Mouse (Mus musculus) spleen, embryonic (tissue): Measurements from ENCODE around the gene Srek1ip1.

Source experiments
- CTCF ChIA-PET: fragments of 350-600 bp; sonication (Branson Sonifier 250); formaldehyde crosslinking; loops from one replicate; lab custom pipeline; 2022; lab: Charles Lee

Gene Srek1ip1

DNA sequence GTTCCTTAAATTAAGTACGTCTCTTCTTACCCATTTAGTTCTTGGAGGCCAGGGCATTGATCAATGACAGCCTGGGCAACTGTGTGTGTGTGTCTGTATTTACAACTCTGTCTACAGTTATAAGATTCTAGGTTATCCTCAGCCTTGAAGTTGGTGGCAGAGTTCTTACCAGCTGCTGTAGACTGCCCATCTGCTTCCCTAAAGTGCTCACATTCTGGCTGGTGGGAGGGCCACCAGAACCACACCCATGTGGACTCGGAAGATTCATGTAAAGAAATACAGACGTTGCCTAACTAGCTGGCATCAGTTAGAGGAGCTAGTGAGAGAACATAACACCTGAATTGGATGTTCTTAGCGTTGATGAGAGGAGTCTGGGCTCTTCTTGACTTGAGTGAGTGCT lies 49.7 kb downstream of the Srek1ip1 start:
- CTCF ChIA-PET, result no interaction called here

DNA sequence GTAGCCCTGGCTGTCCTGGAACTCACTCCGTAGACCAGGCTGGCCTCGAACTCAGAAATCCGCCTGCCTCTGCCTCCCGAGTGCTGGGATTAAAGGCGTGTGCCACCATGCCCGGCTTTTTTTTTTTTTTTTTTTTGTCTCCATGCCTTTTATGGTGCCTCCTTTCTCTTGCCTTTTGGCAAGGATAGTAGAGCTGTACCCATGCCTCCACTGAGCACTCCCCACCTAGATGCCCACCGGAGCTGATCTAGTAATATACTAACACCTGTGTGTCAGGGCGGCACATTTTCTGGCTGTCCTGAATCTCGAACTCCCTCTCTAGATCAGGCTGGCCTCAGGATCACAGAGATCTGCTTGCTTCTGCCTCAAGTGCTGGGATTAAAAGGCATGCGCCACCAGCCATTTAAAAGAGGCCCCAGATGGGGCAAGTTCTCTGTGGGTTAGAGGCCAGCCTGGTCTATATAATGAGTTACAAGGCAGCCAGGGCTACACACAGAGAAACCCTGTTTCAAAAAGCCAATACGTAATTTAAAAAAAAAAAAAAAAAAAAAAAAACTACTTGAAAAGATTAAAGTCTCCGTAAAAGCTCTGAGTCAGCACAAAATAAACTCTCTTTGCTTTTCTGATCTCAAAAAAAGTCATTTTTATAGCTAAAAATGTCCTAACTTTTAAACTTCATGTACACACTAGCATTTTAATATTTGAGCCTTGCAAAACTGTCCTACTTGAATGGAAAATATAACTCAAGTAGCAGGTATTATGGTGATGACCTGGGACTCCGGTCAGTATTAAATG lies 51.2 kb downstream of the Srek1ip1 start:
- CTCF ChIA-PET, result interaction anchor here (0.6 kb wide), 2 partner anchors 21 to 26 kb away, joined by 5 to 9 read pairs; no protein-coding TSS in a partner anchor

DNA sequence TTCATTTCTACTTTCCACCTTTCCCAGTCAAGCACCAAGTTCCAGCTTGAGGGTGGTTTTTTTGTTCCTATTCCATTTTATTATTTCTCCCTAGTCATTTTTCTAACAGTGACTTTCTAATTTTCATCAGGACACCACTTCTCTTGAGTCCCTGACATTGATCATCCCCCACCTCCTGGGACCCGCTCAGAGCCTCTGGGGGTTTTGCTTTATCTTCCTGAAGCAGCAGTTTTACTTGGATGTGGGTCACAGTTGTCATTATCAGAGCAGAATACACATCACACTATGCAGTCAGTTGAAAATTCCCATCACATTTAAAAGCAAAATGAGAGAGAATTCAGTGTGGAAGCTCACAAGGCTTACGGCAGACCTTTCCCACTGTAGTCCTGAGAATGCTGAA lies 61.4 kb downstream of the Srek1ip1 start:
- CTCF ChIA-PET, result no interaction called here

DNA sequence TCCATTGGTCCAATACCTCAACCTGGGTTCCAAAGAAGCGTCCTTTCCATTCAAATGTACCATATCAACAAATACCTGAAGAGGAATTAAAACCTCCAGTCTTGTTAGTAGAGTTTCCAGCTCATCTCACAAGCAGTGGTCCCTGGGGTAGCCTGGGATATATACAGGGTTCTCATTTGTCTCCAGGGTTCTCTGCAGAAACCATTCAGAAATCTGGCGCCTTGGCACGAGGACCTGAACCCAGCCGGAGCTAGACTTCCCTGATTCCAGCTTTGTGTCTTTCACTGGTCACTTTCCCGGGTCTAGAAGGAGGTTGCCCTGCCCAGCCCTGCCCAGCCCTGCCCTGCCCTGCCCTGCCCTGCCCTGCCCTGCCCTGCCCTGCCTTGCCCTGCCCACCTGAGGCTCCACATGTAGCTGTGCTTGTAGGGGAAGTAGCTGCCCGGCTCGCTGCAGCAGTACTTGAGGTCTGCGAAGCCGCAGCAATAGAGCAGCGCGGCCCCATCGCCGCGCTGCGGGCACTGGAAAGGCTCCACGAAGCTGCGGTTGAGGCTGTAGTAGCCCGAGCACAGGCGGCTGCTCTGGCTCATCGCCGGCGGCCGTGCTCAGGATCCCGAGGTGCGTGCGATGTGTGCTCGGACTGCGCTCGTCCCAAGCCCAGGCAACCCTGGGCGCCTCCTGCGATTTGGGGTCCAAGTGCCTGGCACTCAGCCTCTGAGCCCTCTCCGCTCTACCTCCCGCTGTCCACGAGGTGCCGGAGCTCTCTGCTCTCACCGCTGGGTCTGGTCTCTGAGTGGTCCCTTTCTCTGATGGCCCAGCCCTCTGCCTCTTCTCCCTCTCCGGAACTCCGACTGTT lies 71.1 kb downstream of the Srek1ip1 start, which contains the start of gene Shisal2b:
Gene Shisal2b (minus strand): TSS at position 767 of the 853 bp plus-strand sequence.
- CTCF ChIA-PET, result no interaction called here

DNA sequence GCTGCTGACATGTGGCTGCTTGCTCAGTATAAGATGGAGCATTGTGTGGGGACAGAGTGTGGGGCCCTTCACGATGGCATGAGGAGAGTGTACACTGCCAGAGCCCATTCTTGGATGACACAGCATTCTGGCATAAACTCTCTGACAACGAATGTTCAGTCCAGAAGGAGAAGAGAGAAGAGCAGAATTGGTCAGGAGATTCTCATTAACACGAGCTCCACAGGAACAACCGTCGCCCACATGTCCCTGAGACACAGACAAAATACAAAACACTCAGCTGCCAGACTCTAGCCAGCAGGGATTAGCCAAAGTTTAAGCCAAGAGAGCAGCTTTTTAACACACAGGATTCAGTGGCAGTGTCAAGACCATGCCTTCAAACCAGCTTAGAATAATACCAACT lies 74.4 kb downstream of the Srek1ip1 start:
- CTCF ChIA-PET, result no interaction called here

DNA sequence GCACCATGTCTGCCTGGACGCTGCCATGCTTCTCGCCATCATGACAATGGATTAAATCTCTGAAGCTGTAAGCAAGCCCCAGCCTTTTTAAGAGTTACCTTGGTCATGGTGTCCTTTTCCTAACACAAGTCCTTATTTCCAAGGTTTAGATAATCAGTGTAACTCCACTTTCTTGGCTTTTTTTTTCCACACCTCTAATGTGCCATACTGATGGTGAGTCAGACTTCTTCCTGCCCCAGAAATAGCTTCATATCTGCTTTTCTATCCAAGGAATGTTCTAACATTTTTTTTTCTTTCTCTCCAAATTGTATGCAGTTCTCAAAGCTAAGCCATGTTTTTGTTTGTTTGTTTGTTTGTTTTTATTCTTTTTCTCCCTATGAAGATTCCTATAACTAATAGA lies 77.6 kb downstream of the Srek1ip1 start:
- CTCF ChIA-PET, result interaction anchor here (0.6 kb wide), 1 partner anchor 26 kb away, joined by 9 read pairs; no protein-coding TSS in a partner anchor

DNA sequence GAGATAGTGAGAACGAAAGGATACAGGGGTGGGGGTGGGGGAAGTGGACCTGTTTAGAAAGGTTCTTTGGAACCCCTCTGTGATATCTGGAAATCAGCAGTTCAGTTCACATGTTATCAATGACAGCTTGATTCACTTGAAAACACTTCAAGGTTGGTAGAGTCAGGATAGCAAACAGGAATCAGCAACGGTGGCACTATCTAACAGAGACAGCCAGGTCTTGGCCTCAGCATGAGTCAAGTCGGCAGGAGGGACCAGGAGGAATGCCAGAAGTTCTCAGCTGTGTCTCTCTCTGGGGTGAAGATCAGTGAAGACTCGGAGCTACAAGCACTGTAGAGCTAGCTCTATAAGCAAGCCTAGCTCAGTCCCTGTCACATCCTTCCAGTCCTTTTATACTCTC lies 86.2 kb downstream of the Srek1ip1 start:
- CTCF ChIA-PET, result interaction anchor here (0.7 kb wide), 1 partner anchor 14 kb away, joined by 4 read pairs; no protein-coding TSS in a partner anchor

DNA sequence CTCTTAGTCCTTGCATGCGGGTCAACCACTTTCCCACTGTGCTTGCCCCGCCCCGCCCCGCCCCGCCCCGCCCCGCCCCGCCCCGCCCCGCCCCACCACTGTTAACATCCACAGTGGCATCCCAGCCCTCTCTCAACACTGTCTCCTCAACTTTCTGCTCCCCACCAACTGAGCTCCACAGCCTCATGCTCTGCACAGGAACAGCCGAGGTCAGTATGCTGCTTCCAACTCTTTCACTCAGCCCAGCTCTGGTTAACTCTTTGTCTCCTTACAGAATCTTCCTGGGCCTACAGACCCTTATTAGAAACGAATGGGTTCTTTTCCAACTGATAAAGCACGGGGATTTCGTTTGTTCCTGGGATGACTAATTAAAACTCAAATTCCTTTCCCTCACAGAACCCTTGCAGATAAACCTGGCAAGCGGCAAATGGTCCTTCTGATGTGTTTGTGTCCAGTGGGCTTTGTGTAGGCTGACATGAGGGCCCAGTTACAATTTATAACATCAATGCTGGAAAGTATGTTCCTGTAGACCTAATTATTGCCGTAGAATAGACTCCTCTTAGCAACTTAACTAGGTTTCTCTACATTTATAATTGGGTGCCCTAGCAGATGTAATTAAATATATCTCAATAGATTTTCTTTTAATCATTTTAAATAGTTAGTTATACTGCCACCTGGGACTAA lies 91.4 kb downstream of the Srek1ip1 start:
- CTCF ChIA-PET, result no interaction called here

DNA sequence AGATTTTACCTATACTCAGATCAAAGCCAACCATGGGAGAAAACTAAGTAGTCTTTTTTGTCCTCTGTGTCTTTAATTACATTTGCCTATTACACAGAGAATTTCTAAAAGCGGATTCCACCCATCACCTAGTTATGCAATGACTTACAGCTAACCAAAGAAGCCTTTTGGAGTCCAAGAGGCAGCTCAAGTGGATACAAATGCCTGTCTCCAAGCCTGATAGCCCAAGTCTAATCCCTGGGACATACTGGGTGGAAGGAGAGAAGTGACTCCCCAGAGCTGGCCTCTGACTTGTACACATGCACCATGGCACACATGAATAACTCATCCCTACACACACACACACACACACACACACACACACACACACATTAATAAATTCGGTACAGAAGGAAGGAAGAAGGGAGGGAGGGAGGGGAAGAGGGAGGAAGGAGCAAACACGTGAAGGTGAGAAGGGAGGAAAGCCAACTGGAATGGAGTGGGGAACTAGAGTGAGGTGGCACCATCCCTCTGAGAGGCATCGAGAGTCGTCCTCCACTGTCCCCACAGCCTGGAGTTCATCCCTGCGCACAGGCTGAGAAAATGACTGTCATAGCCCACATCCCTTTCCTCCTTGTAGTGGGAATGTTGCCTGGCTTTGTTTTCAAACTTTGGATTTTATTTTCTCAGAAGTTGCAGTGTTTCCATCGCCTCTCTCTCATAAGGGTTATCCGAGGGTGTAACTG lies 94.2 kb downstream of the Srek1ip1 start:
- CTCF ChIA-PET, result no interaction called here
